Mouse (Mus musculus) small intestine, adult 2 months (tissue): ENCODE measurements around the gene Coro7. TPM values are rescaled to one million over a fixed set of nuclear protein-coding genes. Genes with fewer than 3 reads are reported as not detected.
"Not testable (repeated sequence)": the region's sequence is repeated elsewhere in the genome, so short reads cannot be mapped to it uniquely, and the experiment has no call there.

Experiments used
- H3K27ac ChIP-seq: fragments of 200-500 bp; 2 replicates; pipeline ENCODE4 v1.5.1; 2012; ENCODE audit warnings: low read depth, low read length, control low read depth, inconsistent platforms; ENCODE audit not compliant: insufficient read depth
- H3K27me3 ChIP-seq: fragments of 200-500 bp; 2 replicates; pipeline ENCODE4 v1.6.1; 2012; ENCODE audit warnings: mild to moderate bottlenecking, moderate library complexity, low read length, inconsistent platforms; ENCODE audit not compliant: control insufficient read depth, insufficient read depth
- H3K36me3 ChIP-seq: fragments of 200-500 bp; 2 replicates; pipeline ENCODE4 v1.6.1; 2012; ENCODE audit warnings: mild to moderate bottlenecking, low read length, control low read depth, inconsistent platforms; ENCODE audit not compliant: control insufficient read depth, insufficient read depth
- H3K4me1 ChIP-seq: fragments of 200-500 bp; 2 replicates; pipeline ENCODE4 v1.6.1; 2012; ENCODE audit warnings: low read length, inconsistent platforms, mixed read lengths; ENCODE audit not compliant: control insufficient read depth, insufficient read depth, insufficient read length
- H3K4me3 ChIP-seq: fragments of 200-500 bp; 2 replicates; pipeline ENCODE4 v1.5.1; 2012; ENCODE audit warnings: low read depth, mild to moderate bottlenecking, control low read depth, inconsistent platforms, low read length, moderate library complexity
- CTCF ChIP-seq: fragments of 200-500 bp; IDR thresholded peaks from 2 replicates; pipeline ENCODE4 v1.5.1; 2012; ENCODE audit warnings: low read depth, mild to moderate bottlenecking, control low read depth, inconsistent platforms, low read length, moderate library complexity, mixed read lengths; ENCODE audit not compliant: insufficient replicate concordance, insufficient read length; ENCODE audit errors: extremely low read depth
- POLR2A ChIP-seq: fragments of 200-500 bp; IDR thresholded peaks from 2 replicates; pipeline ENCODE4 v1.6.1; 2012; ENCODE audit warnings: low read depth, mild to moderate bottlenecking, control low read depth, inconsistent platforms, low read length, moderate library complexity
- WGBS: fragments of 180-500 bp; shearing (Covaris S2); methylation state at CpG from one replicate; pipeline ENCODE4 v1.1.7; 2018; 5-methylcytosine and 5-hydroxymethylcytosine counted together
- polyA plus RNA-seq: library from polyadenylated mRNA; depleted of rRNA; stranded (reverse); fragments of >200 nt; gene quantifications from 2 replicates; pipeline ENCODE4 v1.2.3, GENCODE M21; 2012

The Coro7 gene
- polyA plus RNA-seq, 1 experiment, result 86.6 TPM

- Histone ChIP-seq H3K4me1 (peaks cover 2% of the 10 kb centered on the region; the same call in 1 of the 2 replicates), H3K27ac (peak overlapping the region; percentile 88; the same call in 1 of the 2 replicates), H3K27me3 (no peaks in the 10 kb centered on the region), H3K4me3 (no peak overlapping the region), H3K36me3 (peaks cover 5% of the 10 kb centered on the region; the same call in 1 of the 2 replicates)
- TF ChIP-seq POLR2A, result no peak
- TF ChIP-seq CTCF, result no peak
- WGBS, result 71% methylated on average over 4 of the region's 4 CpGs
Observed at GRCm38 (mm10) chr16:4682628-4683179, 3.1 kb upstream of the Coro7 start.

- not testable (repeated sequence) for H3K36me3 ChIP-seq, H3K4me3 ChIP-seq, H3K4me1 ChIP-seq, H3K27ac ChIP-seq, H3K27me3 ChIP-seq
- WGBS, result 79% methylated on average over 3 of the region's 3 CpGs
Observed at GRCm38 (mm10) chr16:4680922-4681455, 1.4 kb upstream of the Coro7 start.

GRCm38 (mm10) chr16:4678080-4678479 is 1.5 kb downstream of the Coro7 start:
- Histone ChIP-seq H3K4me3 (no peak overlapping the region), H3K4me1 (peaks cover 2% of the 10 kb centered on the region), H3K27ac (no peak overlapping the region), H3K36me3 (peaks cover 23% of the 10 kb centered on the region), H3K27me3 (no peaks in the 10 kb centered on the region)
- TF ChIP-seq POLR2A (no peak), CTCF (no peak)
- WGBS, result 79% methylated on average over 5 of the region's 5 CpGs

- Histone ChIP-seq H3K27me3 (no peaks in the 10 kb centered on the region), H3K36me3 (peaks cover 29% of the 10 kb centered on the region), H3K27ac (no peak overlapping the region), H3K4me3 (no peak overlapping the region), H3K4me1 (no peaks in the 10 kb centered on the region; the same call in 1 of the 2 replicates)
- no peak for TF ChIP-seq CTCF
- TF ChIP-seq POLR2A, result no peak
- 89% methylated on average over 5 of the region's 5 CpGs for whole genome bisulfite sequencing
Observed at GRCm38 (mm10) chr16:4676836-4677235, 2.7 kb downstream of the Coro7 start.

- H3K4me3 ChIP-seq, result no peak overlapping the region
- TF ChIP-seq CTCF (no peak), POLR2A (no peak)
- H3K4me1 ChIP-seq, result no peaks in the 10 kb centered on the region; the same call in 1 of the 2 replicates
- H3K27me3 ChIP-seq, result no peaks in the 10 kb centered on the region
- peaks cover 40% of the 10 kb centered on the region for H3K36me3 ChIP-seq
- 81% methylated on average over 4 of the region's 4 CpGs for WGBS
- H3K27ac ChIP-seq, result no peak overlapping the region
Observed at GRCm38 (mm10) chr16:4674091-4674490, 5.5 kb downstream of the Coro7 start.

GRCm38 (mm10) chr16:4670317-4670716 is 9.3 kb downstream of the Coro7 start:
- 72% methylated on average over 5 of the region's 5 CpGs for WGBS
- Histone ChIP-seq H3K27ac (no peak overlapping the region), H3K27me3 (no peaks in the 10 kb centered on the region), H3K4me1 (no peaks in the 10 kb centered on the region), H3K36me3 (peaks cover 53% of the 10 kb centered on the region), H3K4me3 (no peak overlapping the region)
- TF ChIP-seq CTCF (no peak), POLR2A (no peak)

GRCm38 (mm10) chr16:4667190-4667808 is 12.3 kb downstream of the Coro7 start:
- Histone ChIP-seq H3K27ac (no peak overlapping the region), H3K4me3 (no peak overlapping the region), H3K27me3 (no peaks in the 10 kb centered on the region), H3K36me3 (peaks cover 55% of the 10 kb centered on the region), H3K4me1 (no peaks in the 10 kb centered on the region)
- peak; percentile 89 for TF ChIP-seq CTCF
- no peak for TF ChIP-seq POLR2A
- WGBS, result 39% methylated on average over 3 of the region's 3 CpGs
